Mouse (Mus musculus): ENCODE measurements around the gene Scml4.

DNA sequence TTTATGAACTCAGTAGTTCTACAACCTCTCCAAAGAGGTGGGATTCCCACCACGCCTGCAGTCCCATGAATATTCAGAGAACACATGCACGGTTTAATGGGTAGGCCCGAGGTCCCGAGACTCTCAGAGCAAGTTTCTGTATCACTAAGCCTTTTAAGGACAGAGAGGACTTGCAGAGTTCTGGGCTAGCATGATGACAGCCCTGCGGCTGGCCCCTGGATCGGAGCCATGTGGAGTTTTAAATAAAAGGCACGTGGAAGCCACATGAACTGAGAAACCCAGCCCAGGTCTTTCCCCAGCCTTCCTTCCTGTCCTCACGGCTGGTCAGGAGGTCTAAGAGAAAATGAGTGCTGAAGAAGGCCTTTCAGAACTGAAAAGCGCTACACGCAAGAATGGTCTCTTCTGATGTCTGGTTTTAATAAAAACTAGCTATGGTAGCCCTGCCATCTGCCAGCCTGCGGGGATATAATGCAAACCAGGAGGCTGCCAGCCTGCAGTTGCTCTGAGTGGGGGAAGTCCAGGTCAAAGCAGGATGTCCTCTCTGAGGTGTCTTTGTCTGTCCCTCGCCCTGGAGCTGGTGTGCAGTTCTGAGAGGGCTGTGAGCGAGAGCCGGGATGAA is 72.8 kb downstream of the Scml4 start:
- TF ChIP-seq CTCF (IDR thresholded peaks at IDR 0.05; ENCODE audit: control insufficient read depth, insufficient read depth, insufficient replicate concordance, low read depth, low read length) (no peak), POLR2A (IDR thresholded peaks at IDR 0.05; ENCODE audit: control insufficient read depth, low read depth, low read length) (no peak)
